Mouse (Mus musculus) left cerebral cortex, postnatal 14 days (tissue): ENCODE results near the gene Nelfb. TPM values are rescaled to one million over a fixed set of nuclear protein-coding genes. Genes with fewer than 3 reads are reported as not detected.
"Not testable (repeated sequence)": the region's sequence is repeated elsewhere in the genome, so short reads cannot be mapped to it uniquely, and the experiment has no call there.

Source experiments
- DNase-seq, 2 experiments: peaks; one replicate each; pipeline ENCODE4 v3.0.0; 2021 to 2022; ENCODE audit warnings: low spot score in 2 of 2, mixed read lengths in 1 of 2
- intact Hi-C: fragments of 180-260 bp; cut with DNase I; formaldehyde crosslinking; loops from one replicate; pipeline ENCODE4 v1.15.1; 2025
- long read RNA-seq, 2 experiments: library from polyadenylated mRNA; stranded (forward); transcript quantifications; one replicate each; pipeline ENCODE4 v2.0.0; 2021
- total RNA-seq, 2 experiments: library from RNA; stranded (reverse); gene quantifications; 2 replicates each; pipeline ENCODE4 v1.2.3; 2021

The Nelfb gene
- 10 to 100 TPM; 49.9 to 52.1 TPM for total RNA-seq
- long read RNA-seq, experiment 1, transcript Nelfb-201 (13 exons, 2,637 nt): major isoform, 84 of 104 reads
- long read RNA-seq, experiment 1, partial matches to known transcripts: 6 of 104 reads
- long read RNA-seq, experiment 1, other reads (novel, unspliced or antisense): 12 of 104 reads
- long read RNA-seq, experiment 2, transcript Nelfb-201 (13 exons, 2,637 nt): major isoform, 93 of 124 reads
- long read RNA-seq, experiment 2, partial matches to known transcripts: 4 of 124 reads
- long read RNA-seq, experiment 2, other reads (novel, unspliced or antisense): 23 of 124 reads

DNA sequence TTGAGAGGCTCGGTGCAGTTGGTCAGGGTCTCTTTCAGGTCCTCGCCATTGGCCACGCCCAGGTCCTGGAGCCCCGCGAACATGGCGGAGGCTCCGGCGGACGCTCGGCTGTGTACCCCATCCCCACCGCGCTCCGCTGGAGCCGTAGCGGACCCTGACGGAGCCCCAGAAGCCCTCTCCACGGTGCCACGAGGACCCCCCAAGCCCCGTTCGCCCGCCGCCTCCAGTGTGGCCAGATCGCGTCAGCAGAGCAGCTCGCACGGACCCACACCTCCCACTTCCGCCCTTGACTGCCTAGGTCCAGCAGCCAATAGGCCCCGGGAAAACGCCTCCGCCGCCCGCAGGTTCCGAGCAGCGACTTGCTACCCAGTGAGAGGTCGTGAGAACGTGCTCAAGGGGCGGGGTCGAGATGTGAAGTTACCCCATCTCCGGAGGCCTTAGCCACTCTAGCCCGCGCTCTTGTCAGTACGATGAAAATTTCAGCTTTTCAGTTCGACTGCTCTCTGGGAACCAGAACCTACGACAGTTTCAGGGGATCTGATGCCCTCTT lies at the start of gene Nelfb:
Gene Nelfb (minus strand): TSS at position 369 of the 550 bp plus-strand sequence.
- peak; percentile 76 to 80 for DNase-seq
- intact Hi-C loops: no loop called here

GRCm38 (mm10) chr2:25258887-25259286 lies 47.6 kb upstream of the Nelfb start:
- intact Hi-C loops: loop anchor here (5.0 kb wide), 1 partner anchor 67 kb away; no protein-coding TSS in a partner anchor
- DNase-seq: no peak

DNA sequence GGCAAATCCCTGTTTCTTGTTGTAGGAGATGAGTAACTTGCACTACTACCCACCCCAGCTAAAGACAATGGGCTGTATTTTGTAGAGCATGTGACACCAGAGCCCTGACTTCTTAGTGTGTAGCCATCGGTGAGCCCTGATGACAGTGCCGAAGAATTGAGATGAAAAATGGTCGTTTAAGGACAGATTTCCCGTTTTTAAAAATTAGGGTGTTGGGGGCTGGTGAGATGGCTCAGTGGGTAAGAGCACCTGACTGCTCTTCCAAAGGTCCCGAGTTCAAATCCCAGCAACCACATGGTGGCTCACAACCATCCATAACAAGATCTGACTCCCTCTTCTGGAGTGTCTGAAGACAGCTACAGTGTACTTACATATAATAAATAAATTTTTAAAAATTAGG lies 46.0 kb upstream of the Nelfb start:
- intact Hi-C loops: loop anchor here (5.0 kb wide), 1 partner anchor 65 kb away; no protein-coding TSS in a partner anchor

DNA sequence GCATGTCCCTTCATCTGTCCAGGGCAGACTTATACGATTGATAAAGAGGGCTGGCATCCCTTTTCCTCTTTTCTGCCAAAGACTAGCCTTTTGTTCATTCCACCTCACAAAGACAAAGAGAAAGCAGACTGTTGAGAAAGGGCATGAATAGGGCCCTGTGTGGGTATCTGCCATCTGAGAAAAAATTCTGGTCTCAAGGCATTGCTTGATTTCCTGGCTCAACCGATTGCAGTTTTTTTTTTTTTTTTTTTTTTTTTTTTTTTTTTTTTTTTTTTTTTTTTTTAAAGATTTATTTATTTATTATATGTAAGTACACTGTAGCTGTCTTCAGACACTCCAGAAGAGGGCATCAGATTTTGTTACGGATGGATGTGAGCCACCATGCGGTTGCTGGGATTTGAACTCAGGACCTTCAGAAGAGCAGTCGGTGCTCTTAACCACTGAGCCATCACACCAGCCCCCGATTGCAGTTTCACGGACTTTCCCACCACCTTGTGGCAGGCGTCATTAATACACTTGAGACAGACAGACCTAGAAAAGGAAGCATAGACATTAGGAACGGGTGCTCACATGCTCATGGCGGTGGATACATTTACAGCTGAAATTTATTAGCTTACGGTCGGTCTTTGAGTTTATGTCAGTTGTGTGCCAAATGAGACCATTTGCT lies 45.3 kb upstream of the Nelfb start:
- DNase-seq: peak in 1 of 2 experiments; percentile 44

More for the DNA sequence above, 46.0 kb upstream of the Nelfb start:
- DNase-seq: not testable (repeated sequence)

DNA sequence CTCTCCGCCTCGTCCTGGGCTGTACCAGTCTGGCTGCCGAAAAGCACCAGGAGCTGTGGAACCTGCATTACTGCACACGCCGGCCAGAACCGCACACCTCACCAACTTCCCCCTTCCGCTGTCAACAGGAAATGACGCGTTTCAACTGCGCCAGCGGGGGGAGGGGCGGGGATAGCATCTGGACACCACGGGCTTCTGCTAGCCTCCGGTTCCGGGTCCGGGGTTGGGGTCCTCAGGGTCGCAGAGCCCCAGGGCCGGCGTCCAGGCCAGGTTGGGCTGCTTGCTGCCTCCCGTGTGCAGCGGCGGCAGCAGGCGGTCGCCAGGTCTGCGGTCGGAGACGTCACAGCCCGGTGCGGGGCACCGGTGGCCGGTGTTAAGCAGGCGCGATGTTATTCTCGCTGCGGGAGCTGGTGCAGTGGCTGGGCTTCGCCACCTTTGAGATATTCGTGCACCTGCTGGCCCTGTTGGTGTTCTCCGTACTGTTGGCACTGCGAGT lies 44.0 kb upstream of the Nelfb start, which contains the start of gene Tmem203:
Gene Tmem203 (plus strand): TSS at position 156 of the 496 bp plus-strand sequence.
- DNase-seq: peak; percentile 85 to 88
- intact Hi-C loops: loop anchor here (5.0 kb wide), 1 partner anchor 63 kb away; no protein-coding TSS in a partner anchor

More for the DNA sequence above, 45.3 kb upstream of the Nelfb start:
- intact Hi-C loops: loop anchor here (5.0 kb wide), 1 partner anchor 64 kb away; no protein-coding TSS in a partner anchor

- DNase-seq: no peak
- intact Hi-C loops: no loop called here
Measured at GRCm38 (mm10) chr2:25252331-25252730, 41.0 kb upstream of the Nelfb start.

DNA sequence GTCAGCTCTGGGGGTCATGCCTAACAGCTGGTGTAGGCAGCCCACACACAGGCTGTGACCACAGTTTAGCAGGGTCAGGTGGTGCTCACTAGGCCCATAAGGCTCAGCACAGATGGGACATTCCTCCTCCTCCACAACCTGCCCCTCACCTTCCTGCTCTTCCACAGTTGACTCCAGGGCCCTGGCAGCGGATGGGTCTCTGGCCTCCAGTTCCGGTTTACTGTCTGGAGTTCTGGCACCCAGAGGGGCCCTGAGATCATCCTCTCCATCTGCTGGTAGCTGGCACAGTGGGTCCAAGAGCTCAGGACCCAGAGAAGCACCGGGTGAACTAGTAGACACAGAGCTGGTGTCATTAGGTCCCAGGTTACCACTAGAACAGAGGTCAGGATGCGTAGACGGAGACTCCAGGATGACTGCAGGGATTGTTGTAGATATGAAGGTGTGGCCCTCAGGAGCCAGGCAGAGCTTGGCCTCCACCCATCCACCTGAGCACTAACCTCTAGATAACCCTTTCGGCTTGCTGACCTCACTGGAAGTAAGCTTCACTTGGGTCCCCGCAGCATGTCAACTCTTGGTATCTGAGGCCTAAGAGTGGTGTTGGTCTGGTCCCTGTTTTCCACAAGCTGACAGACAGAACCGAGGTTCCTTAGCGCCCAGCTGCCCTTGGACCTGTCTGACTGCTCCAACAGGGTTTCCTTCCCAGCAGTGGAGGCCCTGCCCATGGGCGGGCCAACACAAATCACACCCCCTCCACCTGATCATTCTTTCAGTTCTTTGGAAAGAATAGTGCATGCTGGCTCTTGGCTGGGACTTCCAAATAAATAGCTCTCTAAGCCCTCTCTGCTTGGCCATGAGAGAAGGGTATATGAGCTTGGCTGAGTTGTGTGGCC lies 35.1 kb upstream of the Nelfb start, which contains the start of gene AL732309.1:
Gene AL732309.1 (minus strand): TSS at position 681 of the 890 bp plus-strand sequence.
- DNase-seq: no peak
- intact Hi-C loops: no loop called here

- no peak for DNase-seq
- intact Hi-C loops: no loop called here
Measured at GRCm38 (mm10) chr2:25244144-25244543, 32.9 kb upstream of the Nelfb start.

DNA sequence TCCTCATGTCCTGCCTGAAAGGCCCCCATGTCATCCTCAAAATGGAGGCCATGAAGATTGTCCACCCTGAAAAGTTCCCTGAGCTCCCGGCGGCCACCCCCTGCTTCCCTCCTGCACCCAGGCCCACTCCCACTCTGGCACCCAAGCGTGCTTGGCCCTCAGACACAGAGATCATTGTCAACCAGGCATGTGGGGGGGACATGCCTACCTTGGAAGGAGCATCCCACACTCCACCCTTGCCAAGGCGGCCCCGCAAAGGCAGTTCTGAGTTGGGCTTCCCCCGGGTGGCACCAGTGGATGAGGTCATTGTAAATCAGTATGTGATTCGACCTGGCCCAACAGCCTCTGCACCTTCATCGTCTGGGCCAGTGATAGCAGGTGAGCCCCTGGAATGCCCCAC lies 32.1 kb upstream of the Nelfb start:
- no peak for DNase-seq
- intact Hi-C loops: no loop called here

DNA sequence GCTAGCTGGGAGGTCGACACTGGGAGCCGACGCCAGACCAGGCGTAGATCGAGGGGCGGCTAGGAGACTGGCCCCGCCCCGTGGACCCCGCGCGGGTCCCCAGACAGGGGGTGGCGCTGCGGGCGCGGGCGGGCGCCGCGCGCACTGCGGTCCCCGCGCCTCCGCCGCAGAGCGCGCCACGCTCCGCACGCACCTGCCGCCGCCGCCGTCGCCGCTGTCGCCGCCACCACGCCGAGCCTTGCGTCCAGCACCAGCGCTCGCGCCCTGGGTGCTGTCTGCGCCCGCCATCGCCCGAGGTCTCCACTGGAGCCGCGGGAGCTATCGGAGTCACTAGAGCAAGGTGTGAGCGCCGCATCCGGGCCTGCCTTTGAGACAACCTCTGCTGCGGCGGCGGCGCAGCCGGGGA lies 30.8 kb upstream of the Nelfb start, which contains the start of the genes Rnf208 and Cysrt1:
Gene Rnf208 (plus strand): TSS at position 155 of the 406 bp plus-strand sequence.
Gene Cysrt1 (minus strand): TSS at position 352 of the 406 bp plus-strand sequence.
- DNase-seq: peak in 1 of 2 experiments; percentile 59
- intact Hi-C loops: no loop called here

GRCm38 (mm10) chr2:25241438-25241775 lies 30.1 kb upstream of the Nelfb start:
- intact Hi-C loops: no loop called here
- no peak for DNase-seq

DNA sequence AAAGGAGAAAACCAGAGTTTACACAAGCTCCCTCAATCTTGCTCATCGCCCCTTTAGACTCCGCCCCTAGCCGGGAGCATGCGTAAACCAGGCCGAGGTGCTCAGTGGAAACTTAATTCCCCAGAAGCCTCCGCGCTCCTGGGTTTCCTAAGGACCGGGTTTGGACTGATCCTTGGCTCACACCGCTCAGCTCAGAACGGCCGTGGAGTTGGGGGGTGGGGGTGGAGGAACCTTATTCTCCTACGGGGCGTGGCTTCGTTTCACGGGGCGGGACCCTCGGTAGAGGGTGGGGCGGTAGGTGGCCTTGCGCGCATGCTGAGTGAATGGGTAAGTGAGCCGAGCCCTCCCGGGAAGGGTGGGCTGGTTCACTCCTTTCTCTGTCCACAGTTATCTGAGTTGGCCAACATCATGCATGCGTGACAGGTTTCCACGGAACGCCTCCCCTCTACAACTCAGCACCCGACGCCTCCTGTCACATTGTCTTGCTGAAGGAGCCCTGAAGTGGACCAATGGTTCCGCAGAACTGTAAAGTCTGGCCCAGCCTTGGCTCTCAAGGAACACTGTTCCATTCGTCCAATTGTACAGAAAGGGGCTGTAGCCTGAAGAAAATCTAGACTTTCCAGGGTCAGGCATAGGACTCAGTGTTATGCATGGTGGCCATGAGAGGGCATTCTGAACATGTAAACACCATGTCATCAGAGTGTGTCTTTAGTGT lies 29.6 kb upstream of the Nelfb start:
- peak; percentile 69 to 75 for DNase-seq
- intact Hi-C loops: no loop called here

- DNase-seq: no peak
- intact Hi-C loops: no loop called here
Measured at GRCm38 (mm10) chr2:25240310-25240709, 29.0 kb upstream of the Nelfb start.

DNA sequence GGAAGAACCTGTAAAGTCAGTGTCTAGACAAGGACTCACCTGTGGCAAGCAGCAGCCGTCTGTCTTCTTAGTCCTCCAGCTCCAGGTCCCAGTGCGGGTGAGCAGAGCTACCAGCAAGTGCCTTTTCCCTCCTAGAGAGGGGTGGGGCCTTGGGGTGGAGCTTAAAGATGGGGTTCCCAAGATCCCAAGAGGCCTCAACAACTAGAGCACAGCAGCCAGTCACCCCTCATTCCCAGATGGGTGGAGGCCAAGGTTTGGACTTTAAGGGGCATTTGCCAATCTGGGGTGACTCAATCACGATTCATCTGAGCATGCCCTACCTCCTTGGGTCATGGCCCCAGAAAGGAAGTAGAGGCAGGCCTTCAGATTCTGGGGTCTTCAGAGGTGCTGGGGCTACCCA lies 28.5 kb upstream of the Nelfb start:
- intact Hi-C loops: no loop called here
- no peak for DNase-seq

DNA sequence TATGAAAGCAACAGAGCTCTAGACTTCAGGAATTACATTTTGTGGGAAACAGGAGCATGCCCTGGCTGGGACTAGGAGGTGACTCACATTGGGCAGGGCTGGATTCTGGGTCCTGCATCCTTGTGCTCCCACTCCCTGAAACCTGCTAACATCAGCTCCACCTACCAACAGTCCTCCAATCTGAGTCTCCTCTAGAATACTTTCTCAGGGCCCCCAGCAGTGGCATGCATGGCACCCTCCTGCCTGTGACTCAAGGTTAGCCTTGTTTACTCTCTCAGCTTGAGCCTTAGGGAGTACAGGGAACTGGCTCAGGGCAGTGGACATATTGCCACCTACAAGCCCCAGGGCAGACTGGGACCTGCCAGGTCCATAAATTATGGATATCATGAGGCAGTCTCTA lies 26.8 kb upstream of the Nelfb start:
- DNase-seq: no peak
- intact Hi-C loops: no loop called here

- no peak for DNase-seq
- intact Hi-C loops: no loop called here
Measured at GRCm38 (mm10) chr2:25237522-25237921, 26.2 kb upstream of the Nelfb start.

DNA sequence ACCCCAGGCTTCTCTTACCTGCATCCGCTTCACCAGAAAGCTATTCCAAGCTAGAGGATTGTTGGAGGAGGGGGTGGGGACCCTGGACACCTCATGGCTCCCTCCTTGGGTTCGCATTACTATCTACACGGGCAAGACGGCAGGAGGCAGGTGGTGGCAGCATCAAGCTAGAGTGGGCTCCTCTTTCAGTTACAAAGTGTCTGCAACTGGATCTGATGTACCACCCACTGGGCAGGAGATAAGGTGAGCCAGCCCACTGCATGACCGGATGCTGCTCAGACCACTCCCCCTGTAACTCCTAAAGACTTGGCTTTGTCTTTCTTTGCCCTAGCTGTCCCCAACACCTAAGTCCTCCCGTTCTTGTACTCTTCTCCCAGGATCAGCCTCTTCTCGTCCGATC lies 25.3 kb upstream of the Nelfb start, which contains the start of gene Rnf224:
Gene Rnf224 (minus strand): TSS at position 174 of the 400 bp plus-strand sequence.
- no peak for DNase-seq
- intact Hi-C loops: no loop called here

DNA sequence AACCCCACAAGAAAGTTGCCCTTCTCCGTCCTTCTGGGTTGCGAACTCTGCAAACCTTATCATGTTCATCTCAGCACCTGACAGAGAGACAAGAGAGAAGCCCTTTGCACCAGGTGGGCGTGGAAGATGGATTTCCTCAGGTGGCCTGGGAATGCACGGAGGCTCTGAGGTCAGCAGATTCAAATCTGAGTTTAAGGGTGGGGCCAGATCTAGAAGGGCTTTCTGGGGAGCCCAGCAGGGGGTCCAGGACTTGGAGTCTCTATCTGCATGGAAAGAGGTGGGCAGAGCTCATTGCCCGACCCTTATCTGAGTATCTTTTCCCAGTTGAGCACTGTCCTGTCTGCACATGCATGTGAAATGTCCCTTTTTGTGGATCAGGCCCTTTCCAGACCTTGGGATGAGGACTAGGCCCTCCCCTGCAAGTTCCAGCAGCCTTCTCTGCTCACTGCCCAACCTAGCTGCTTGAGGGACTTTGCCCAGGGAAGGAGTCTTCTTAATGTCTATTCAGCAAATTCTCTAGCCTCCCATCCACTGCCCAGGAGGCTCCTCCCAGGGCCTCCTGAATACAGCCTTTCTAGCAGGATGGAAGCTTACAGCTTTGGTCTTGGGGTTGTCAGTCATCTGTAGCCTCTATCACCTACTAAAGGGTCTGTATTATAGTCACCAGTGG lies 23.4 kb upstream of the Nelfb start:
- intact Hi-C loops: no loop called here

More for the DNA sequence above, 23.4 kb upstream of the Nelfb start:
- DNase-seq: no peak
